Mouse (Mus musculus): ENCODE results near the gene Herc6. TPM values are rescaled to one million over a fixed set of nuclear protein-coding genes. Genes with fewer than 3 reads are reported as not detected.

The Herc6 gene
- polyA plus RNA-seq, 1 experiment from 2014 or later: 1.1 TPM

DNA sequence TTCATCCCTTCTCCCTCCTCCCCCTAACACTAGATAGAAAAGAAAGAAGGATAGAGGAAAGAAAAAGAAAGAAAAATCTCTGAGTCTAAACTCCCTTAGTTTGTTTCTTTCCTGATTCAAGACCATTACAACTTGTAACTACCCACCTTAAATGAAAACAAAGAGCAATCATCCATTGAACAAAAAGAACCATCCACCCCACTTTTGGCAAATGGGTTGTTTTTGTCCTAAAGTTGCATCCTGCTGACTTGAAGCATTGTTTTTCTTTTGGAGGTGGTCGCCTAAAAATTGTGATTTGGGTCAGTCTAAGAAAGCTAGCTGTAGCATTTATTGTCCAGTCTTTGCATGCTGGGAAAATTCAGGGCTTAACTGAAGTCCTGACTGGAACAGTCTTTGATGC lies 58.7 kb downstream of the Herc6 start:
- WGBS: 27% methylated on average over 1 of the region's 1 CpGs
- no peak overlapping the region for H3K4me3 ChIP-seq (ENCODE audit: low read length)

DNA sequence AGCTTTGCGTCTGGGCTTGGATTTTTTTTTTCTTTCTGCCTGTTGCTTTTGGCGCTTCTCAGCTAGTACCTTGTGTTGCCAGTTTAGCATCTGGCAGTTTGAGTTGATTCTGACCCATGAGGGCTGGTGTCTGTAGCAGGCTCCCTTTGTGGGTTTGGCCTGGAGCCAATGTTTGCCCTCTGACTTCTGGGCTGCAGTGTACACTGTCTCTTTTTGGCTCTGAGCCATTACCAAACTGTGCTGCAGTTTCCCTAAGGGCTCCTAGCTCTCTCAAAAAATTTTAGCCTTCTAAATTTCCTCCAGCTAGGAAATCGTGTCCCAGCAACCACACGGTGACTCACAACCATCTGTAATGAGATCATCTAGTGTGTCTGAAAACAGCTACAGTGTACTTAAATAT lies 61.0 kb downstream of the Herc6 start:
- no peaks in the 10 kb centered on the region; the same call in 1 of the 2 replicates for H3K4me1 ChIP-seq (ENCODE audit: control insufficient read depth, insufficient read depth, low read depth, low read length)
- H3K27me3 ChIP-seq (replicated peaks; ENCODE audit: control insufficient read depth, insufficient read depth, low read length): no peaks in the 10 kb centered on the region
- no peak overlapping the region for H3K4me2 ChIP-seq (ENCODE audit: low read length)
- peak; percentile 98 for ATAC-seq
- no peaks in the 10 kb centered on the region for H3K9me3 ChIP-seq (ENCODE audit: control insufficient read depth, low read length)
- WGBS: 22% methylated on average over 4 of the region's 4 CpGs
- no peak overlapping the region for H3K4me3 ChIP-seq (ENCODE audit: low read length)
- H3K9ac ChIP-seq (ENCODE audit: low read depth, low read length): no peak overlapping the region
- no peak overlapping the region for H3K27ac ChIP-seq (ENCODE audit: low read depth, low read length)
- H3K36me3 ChIP-seq (ENCODE audit: control insufficient read depth, insufficient read depth, low read length): no peaks in the 10 kb centered on the region

More for the DNA sequence above, 58.7 kb downstream of the Herc6 start:
- Histone ChIP-seq H3K27ac (ENCODE audit: low read depth, low read length) (no peak overlapping the region), H3K9ac (ENCODE audit: low read depth, low read length) (no peak overlapping the region), H3K9me3 (ENCODE audit: control insufficient read depth, low read length) (no peaks in the 10 kb centered on the region), H3K36me3 (ENCODE audit: control insufficient read depth, insufficient read depth, low read length) (no peaks in the 10 kb centered on the region), H3K4me2 (ENCODE audit: low read length) (no peak overlapping the region), H3K27me3 (replicated peaks; ENCODE audit: control insufficient read depth, insufficient read depth, low read length) (no peaks in the 10 kb centered on the region), H3K4me1 (ENCODE audit: control insufficient read depth, insufficient read depth, low read depth, low read length) (no peaks in the 10 kb centered on the region; the same call in 1 of the 2 replicates)
- ATAC-seq: no peak

DNA sequence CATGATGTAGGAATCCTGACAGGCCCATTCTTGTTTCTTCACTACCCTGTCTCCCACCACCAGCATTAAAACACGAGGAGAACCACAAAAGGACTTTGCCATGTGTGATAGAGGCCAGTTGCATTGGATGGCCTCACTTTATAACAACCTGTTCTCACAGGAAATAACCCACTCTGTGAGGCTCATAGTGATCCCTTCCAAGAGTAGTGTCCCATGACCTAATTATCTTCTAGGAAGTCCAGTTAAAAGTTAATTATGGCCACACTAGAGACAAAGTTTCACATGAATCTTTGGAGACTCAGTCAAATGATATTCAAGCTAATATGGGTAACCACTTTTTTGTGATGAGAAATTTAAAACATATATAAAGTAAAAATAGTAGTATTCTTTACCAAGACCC lies 66.5 kb downstream of the Herc6 start:
- H3K27me3 ChIP-seq (replicated peaks; ENCODE audit: control insufficient read depth, insufficient read depth, low read length): no peaks in the 10 kb centered on the region
- 76% methylated on average over 1 of the region's 1 CpGs for WGBS
- ATAC-seq: no peak
- no peak overlapping the region for H3K4me2 ChIP-seq (ENCODE audit: low read length)
- no peaks in the 10 kb centered on the region for H3K36me3 ChIP-seq (ENCODE audit: control insufficient read depth, insufficient read depth, low read length)
- no peak overlapping the region for H3K4me3 ChIP-seq (ENCODE audit: low read length)
- H3K4me1 ChIP-seq (ENCODE audit: control insufficient read depth, insufficient read depth, low read depth, low read length): no peaks in the 10 kb centered on the region
- H3K9ac ChIP-seq (ENCODE audit: low read depth, low read length): no peak overlapping the region
- no peaks in the 10 kb centered on the region for H3K9me3 ChIP-seq (ENCODE audit: control insufficient read depth, low read length)
- no peak overlapping the region for H3K27ac ChIP-seq (ENCODE audit: low read depth, low read length)

DNA sequence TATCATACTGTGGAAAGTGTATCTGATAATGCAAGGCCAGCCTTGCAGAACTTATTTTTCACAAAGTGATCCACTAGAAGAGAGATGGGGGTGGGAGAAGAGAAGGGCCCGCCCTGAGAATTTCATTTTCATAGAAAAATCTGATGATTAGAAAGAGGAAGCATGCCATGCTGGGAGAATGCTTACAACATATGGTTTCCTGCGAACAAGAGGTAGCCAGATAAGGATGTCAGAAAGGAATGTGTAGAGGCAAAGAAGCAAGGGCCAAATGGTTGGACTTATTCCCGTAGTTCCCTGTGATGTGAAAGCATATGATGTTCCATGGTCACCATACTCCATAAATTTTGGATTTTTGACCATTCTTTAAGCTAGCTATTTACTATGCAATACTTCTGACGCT lies 80.5 kb downstream of the Herc6 start:
- Histone ChIP-seq H3K9me3 (ENCODE audit: control insufficient read depth, low read length) (no peaks in the 10 kb centered on the region), H3K4me2 (ENCODE audit: low read length) (no peak overlapping the region)
- WGBS: 88% methylated on average over 4 of the region's 4 CpGs

DNA sequence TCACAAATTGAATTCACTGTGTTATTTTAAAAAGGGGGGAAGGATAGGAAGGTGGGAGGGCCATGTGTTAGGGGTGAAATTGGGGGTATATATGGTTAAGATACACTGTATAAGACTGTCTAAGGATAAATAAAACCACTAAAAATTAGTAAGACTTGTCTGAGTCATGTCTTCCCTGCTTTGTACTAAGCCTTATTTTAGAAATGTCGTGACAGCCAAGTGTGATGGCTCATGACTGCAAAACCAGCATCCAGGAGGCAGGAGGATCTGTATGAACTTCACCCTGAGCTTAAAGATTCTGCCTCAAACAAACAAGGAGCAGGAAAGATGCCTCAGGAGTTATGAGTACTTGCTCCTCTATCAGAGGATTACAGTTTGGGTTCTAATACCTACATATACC lies 103.4 kb downstream of the Herc6 start:
- H3K4me2 ChIP-seq (ENCODE audit: low read length): no peak overlapping the region
- H3K27ac ChIP-seq (ENCODE audit: low read depth, low read length): no peak overlapping the region
- H3K4me1 ChIP-seq (ENCODE audit: control insufficient read depth, insufficient read depth, low read depth, low read length): no peaks in the 10 kb centered on the region
- H3K36me3 ChIP-seq (ENCODE audit: control insufficient read depth, insufficient read depth, low read length): no peaks in the 10 kb centered on the region; the same call in none of the 2 replicates
- H3K4me3 ChIP-seq (ENCODE audit: low read length): no peak overlapping the region
- ATAC-seq: no peak
- 90% methylated on average over 1 of the region's 1 CpGs for WGBS
- H3K9ac ChIP-seq (ENCODE audit: low read depth, low read length): no peak overlapping the region
- no peaks in the 10 kb centered on the region for H3K27me3 ChIP-seq (replicated peaks; ENCODE audit: control insufficient read depth, insufficient read depth, low read length)
- no peaks in the 10 kb centered on the region for H3K9me3 ChIP-seq (ENCODE audit: control insufficient read depth, low read length)

More for the DNA sequence above, 80.5 kb downstream of the Herc6 start:
- H3K4me1 ChIP-seq (ENCODE audit: control insufficient read depth, insufficient read depth, low read depth, low read length): no peaks in the 10 kb centered on the region
- no peak overlapping the region for H3K4me3 ChIP-seq (ENCODE audit: low read length)
- ATAC-seq: no peak
- no peak overlapping the region for H3K9ac ChIP-seq (ENCODE audit: low read depth, low read length)
- H3K27ac ChIP-seq (ENCODE audit: low read depth, low read length): no peak overlapping the region
- no peaks in the 10 kb centered on the region for H3K36me3 ChIP-seq (ENCODE audit: control insufficient read depth, insufficient read depth, low read length)
- no peaks in the 10 kb centered on the region for H3K27me3 ChIP-seq (replicated peaks; ENCODE audit: control insufficient read depth, insufficient read depth, low read length)

DNA sequence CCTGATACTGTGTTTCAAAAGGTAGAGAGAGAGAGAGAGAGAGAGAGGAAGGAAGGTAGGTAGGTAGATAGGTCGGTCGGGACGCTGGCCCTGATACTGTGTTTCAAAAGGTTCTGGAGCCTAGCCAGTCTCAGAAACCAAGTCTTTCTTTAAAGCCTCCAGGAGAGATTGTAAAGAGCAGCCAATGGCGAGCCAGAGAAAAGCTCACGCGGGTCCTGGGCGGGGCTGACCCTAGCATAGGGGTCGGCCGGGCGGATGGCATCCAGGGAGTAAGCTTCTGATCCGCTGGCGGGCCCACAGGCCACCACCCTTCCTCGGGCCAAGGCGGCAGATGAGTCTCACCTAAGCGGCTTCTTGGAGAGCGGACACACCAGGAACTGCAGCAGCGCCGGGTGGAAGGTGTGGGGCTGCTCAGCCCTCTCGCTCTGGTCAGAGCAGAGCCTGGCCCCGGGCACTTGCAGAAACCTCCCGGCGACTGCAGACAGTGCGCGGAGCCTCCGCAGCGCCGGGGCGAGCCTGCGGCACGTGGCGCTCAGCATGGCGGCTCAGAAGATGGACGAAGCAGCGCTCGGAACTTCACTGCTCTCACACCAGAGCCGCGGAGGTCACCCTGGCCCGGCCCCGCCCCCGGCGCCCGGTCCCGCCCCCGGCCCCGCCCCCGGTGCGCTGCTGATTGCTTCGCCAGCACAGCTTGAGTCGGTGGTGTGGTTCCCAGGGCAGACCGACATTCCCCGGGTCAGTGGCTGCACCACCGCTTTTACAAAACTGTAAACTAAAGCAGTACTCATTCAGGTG lies 110.9 kb downstream of the Herc6 start, which contains the start of gene Pyurf:
TSS of gene Pyurf (minus strand) at position 612 of the 795 bp plus-strand sequence.
- Histone ChIP-seq H3K36me3 (ENCODE audit: control insufficient read depth, insufficient read depth, low read length) (no peaks in the 10 kb centered on the region; the same call in 1 of the 2 replicates), H3K9ac (ENCODE audit: low read depth, low read length) (peak within 1 kb of the TSS; percentile 95), H3K9me3 (ENCODE audit: control insufficient read depth, low read length) (no peaks in the 10 kb centered on the region), H3K27ac (ENCODE audit: low read depth, low read length) (peak within 1 kb of the TSS; percentile 92), H3K4me1 (ENCODE audit: control insufficient read depth, insufficient read depth, low read depth, low read length) (peaks cover 2% of the 10 kb centered on the region; the same call in 1 of the 2 replicates), H3K4me3 (ENCODE audit: low read length) (peak within 1 kb of the TSS; percentile 92), H3K27me3 (replicated peaks; ENCODE audit: control insufficient read depth, insufficient read depth, low read length) (no peaks in the 10 kb centered on the region), H3K4me2 (ENCODE audit: low read length) (peak within 1 kb of the TSS; percentile 79)
- WGBS: 0% methylated on average over 51 of the region's 52 CpGs
- peak; percentile 98 for ATAC-seq

DNA sequence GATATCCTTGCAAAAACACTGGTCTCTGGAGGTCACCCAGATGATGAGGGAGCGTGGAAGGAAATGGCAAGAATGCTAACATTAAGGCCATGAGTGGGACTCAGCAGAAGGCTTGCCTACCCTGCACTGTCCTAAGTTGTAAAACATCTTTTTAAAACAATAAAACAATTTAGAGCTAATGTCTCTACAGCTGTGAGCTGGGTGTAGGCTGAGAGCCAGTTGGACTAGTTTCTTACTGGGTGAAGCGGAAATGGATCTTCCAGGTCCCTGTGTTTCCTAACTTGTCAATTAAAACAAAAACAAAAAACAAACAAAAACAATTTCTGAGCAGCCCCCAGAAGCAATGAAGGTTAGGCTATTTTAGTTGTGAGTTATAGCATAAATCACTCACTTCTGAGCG lies 112.3 kb downstream of the Herc6 start:
- no peaks in the 10 kb centered on the region for H3K9me3 ChIP-seq (ENCODE audit: control insufficient read depth, low read length)
- no peaks in the 10 kb centered on the region for H3K27me3 ChIP-seq (replicated peaks; ENCODE audit: control insufficient read depth, insufficient read depth, low read length)
- no peak overlapping the region for H3K9ac ChIP-seq (ENCODE audit: low read depth, low read length)
- no peak overlapping the region for H3K4me2 ChIP-seq (ENCODE audit: low read length)
- H3K4me3 ChIP-seq (ENCODE audit: low read length): no peak overlapping the region
- ATAC-seq: no peak
- peaks cover 2% of the 10 kb centered on the region; the same call in 1 of the 2 replicates for H3K4me1 ChIP-seq (ENCODE audit: control insufficient read depth, insufficient read depth, low read depth, low read length)
- no peaks in the 10 kb centered on the region for H3K36me3 ChIP-seq (ENCODE audit: control insufficient read depth, insufficient read depth, low read length)
- H3K27ac ChIP-seq (ENCODE audit: low read depth, low read length): no peak overlapping the region
- WGBS: 95% methylated on average over 3 of the region's 3 CpGs

DNA sequence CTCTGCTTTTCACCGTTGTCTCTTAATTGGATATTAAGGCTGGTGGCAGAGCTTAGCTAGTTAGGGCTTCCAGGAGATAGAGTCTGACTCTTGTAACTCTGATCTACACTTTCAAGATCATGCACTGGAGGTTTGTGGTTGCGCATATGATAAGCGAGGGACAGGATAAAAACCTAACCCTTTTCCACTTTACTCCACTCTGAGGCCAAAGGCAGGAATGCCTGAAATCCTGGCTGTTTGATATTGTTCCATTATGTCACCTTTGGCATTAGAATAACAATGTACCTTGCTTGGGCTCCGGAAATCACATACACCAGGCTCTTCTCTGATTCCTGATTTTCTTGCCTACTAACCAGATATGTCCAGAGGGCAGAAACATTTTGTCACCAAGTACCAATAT lies 120.9 kb downstream of the Herc6 start:
- peak overlapping the region; percentile 44; the same call in 1 of the 2 replicates for H3K9ac ChIP-seq (ENCODE audit: low read depth, low read length)
- no peak for ATAC-seq

DNA sequence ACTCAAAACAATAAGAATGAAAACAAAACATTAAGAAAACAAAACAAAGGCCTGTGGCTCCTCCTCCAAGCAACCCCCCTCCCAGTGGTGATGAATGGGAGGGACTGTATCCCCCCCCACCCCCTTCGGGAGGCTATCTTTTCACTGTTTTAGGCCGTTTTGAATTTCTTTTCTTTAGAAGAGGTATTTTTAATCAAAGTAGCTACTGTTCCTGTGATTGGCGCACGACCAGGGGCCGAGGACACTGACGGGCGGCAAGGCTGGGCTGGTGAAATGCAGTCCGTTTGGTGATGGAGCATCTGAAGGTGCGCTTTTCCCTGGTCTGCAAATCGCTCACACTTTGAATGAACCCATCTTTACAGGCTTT lies 121.6 kb downstream of the Herc6 start, which contains the start of gene Lancl2:
TSS of gene Lancl2 (plus strand) at position 165 of the 367 bp plus-strand sequence.
- Histone ChIP-seq H3K4me3 (ENCODE audit: low read length) (peak within 1 kb of the TSS; percentile 77), H3K4me1 (ENCODE audit: control insufficient read depth, insufficient read depth, low read depth, low read length) (peaks cover 16% of the 10 kb centered on the region), H3K27me3 (replicated peaks; ENCODE audit: control insufficient read depth, insufficient read depth, low read length) (no peaks in the 10 kb centered on the region), H3K9ac (ENCODE audit: low read depth, low read length) (peak within 1 kb of the TSS; percentile 92), H3K36me3 (ENCODE audit: control insufficient read depth, insufficient read depth, low read length) (no peaks in the 10 kb centered on the region), H3K27ac (ENCODE audit: low read depth, low read length) (peak within 1 kb of the TSS; percentile 98), H3K9me3 (ENCODE audit: control insufficient read depth, low read length) (no peaks in the 10 kb centered on the region), H3K4me2 (ENCODE audit: low read length) (peak within 1 kb of the TSS; percentile 75)
- WGBS: 0% methylated on average over 10 of the region's 10 CpGs
- ATAC-seq: peak; percentile 43

More for the DNA sequence above, 120.9 kb downstream of the Herc6 start:
- Histone ChIP-seq H3K9me3 (ENCODE audit: control insufficient read depth, low read length) (no peaks in the 10 kb centered on the region), H3K4me2 (ENCODE audit: low read length) (peak overlapping the region; percentile 75), H3K36me3 (ENCODE audit: control insufficient read depth, insufficient read depth, low read length) (no peaks in the 10 kb centered on the region), H3K27me3 (replicated peaks; ENCODE audit: control insufficient read depth, insufficient read depth, low read length) (no peaks in the 10 kb centered on the region), H3K27ac (ENCODE audit: low read depth, low read length) (peak overlapping the region; percentile 98), H3K4me3 (ENCODE audit: low read length) (peak overlapping the region; percentile 77), H3K4me1 (ENCODE audit: control insufficient read depth, insufficient read depth, low read depth, low read length) (peaks cover 16% of the 10 kb centered on the region)
- 47% methylated on average over 4 of the region's 4 CpGs for WGBS

Measured in hindbrain, embryonic 16.5 days (tissue).